Mouse (Mus musculus) G1E (cell line): ENCODE data around the gene S1pr3.

ENCODE experiments used
- CTCF ChIP-seq: IDR thresholded peaks from 2 replicates; pipeline ENCODE4 v1.5.1; 2012; ENCODE audit warnings: low read depth, low read length, inconsistent platforms, mixed read lengths
- GATA1 ChIP-seq: IDR thresholded peaks from 2 replicates; pipeline ENCODE4 v1.6.1; 2012; ENCODE audit warnings: borderline replicate concordance, low read length, inconsistent platforms, mixed read lengths
- GATA2 ChIP-seq: IDR thresholded peaks from 2 replicates; pipeline ENCODE4 v1.6.1; 2012; ENCODE audit warnings: low read depth, low read length, inconsistent platforms, borderline replicate concordance
- POLR2AphosphoS5 ChIP-seq: IDR thresholded peaks from 2 replicates; pipeline ENCODE4 v1.6.1; 2012; ENCODE audit warnings: low read depth, low read length, inconsistent platforms; ENCODE audit not compliant: insufficient replicate concordance
- TAL1 ChIP-seq: conservative IDR thresholded peaks from 2 replicates; pipeline ENCODE4 v1.6.1; 2012; ENCODE audit warnings: low read depth, low read length, inconsistent platforms, mixed read lengths

- TF ChIP-seq CTCF (no peak), GATA1 (no peak), POLR2AphosphoS5 (no peak), TAL1 (no peak), GATA2 (no peak)
Measured at GRCm38 (mm10) chr13:51464294-51464693, 55.9 kb downstream of the S1pr3 start.
